Comparison of ENCODE assay signal across 13 mouse cellular contexts in the genomic region with DNA sequence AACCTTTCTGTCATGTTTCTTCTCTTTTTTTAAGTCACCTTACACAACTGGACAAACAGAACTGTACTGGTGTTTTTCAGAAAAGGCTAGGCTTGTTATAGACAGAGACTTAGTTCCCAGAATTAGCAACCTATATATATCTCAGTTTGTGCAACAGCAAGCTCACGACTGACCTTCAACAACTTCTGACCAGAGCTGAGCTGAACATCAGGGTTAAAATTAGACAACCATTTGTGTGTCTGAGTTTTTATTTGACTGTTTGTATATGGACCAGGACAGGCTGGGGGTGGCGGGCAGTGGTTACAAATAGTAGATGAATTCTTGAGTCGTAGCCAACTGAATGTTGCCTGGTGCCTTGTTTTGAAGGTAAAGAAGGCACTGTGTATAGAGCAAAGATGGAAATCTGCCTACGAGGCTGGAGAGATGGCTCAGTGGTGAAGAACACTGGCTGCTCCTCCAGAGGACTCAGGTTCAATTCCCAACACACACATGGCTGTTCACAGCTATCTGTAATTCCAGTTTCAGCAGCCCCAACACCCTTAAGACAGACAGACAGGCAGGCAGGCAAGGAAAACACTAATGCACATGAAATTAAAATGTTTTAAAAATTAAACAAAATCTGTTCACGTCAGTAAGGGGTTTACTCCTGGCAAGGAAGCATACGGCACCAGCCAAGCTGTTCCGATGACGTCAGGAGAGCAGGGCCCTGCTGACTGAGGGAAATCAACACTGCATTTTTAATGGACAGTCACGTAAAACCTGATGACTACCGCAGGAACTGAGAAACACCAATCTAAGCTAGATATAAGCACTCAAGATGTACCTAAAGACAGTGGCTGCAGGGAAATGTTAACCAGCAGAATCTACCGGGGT.
A peak's percentile ranks its signal among the peaks of the same experiment; 100 is the strongest.
DNase-seq lines count a peak whose midpoint lies in the region; ATAC-seq and TF ChIP-seq lines count a peak whose summit lies in the region.
"Had no signal": no experiment of that assay in that cellular context is flagged by ENCODE, and none has a peak within 500 bp of the region (broad histone marks: within the 10 kb centered on the region; RNA-seq: fewer than 3 reads in every experiment).

No protein-coding gene starts in this region.

- ATAC-seq in forebrain, embryonic 14.5 days, result peak; percentile 67; the same call in 1 of the 2 replicates
- no peak for ATAC-seq in forebrain, embryonic 12.5 days (ENCODE audit: low FRiP score)
- ATAC-seq in lung, embryonic 14.5 days (ENCODE audit: insufficient read depth), result no peak
- ATAC-seq in megakaryocyte progenitor cell, adult 5-6 weeks (replicated peaks; ENCODE audit: poor library complexity), result no peak
- ATAC-seq: hindbrain, embryonic 16.5 days had no signal

- no peak overlapping the region for H3K4me2 ChIP-seq in forebrain, embryonic 14.5 days (ENCODE audit: low read length)
- no peak overlapping the region for H3K4me2 ChIP-seq in forebrain, embryonic 12.5 days
- H3K4me2 ChIP-seq in lung, embryonic 14.5 days, result no peak overlapping the region
- H3K4me2 ChIP-seq: neural tube, embryonic 13.5 days had no signal

- H3K27me3 ChIP-seq in forebrain, embryonic 14.5 days (replicated peaks; ENCODE audit: control insufficient read depth, insufficient read depth, low read length), result no peaks in the 10 kb centered on the region
- no peaks in the 10 kb centered on the region for H3K27me3 ChIP-seq in forebrain, embryonic 12.5 days
- H3K27me3 ChIP-seq in lung, embryonic 14.5 days (ENCODE audit: insufficient read depth, low read length), result no peaks in the 10 kb centered on the region
- H3K27me3 ChIP-seq: neural tube, embryonic 13.5 days had no signal

- H3K9ac ChIP-seq in forebrain, embryonic 14.5 days (ENCODE audit: low read length), result no peak overlapping the region
- no peak overlapping the region for H3K9ac ChIP-seq in forebrain, embryonic 12.5 days
- H3K9ac ChIP-seq in lung, embryonic 14.5 days, result no peak overlapping the region
- H3K9ac ChIP-seq: neural tube, embryonic 13.5 days had no signal

- peak; percentile 59 for DNase-seq in forebrain, embryonic 14.5 days (ENCODE audit: low spot score)
- peak; percentile 42 for DNase-seq in lung, embryonic 14.5 days
- DNase-seq in lung, adult 2 months, result no peak
- DNase-seq in heart, postnatal 4 days, result peak; percentile 47
- DNase-seq in skeletal muscle tissue, adult 2 months (ENCODE audit: low read depth, low spot score), result peak; percentile 55
- no peak for DNase-seq in cerebellum, adult 8-10 months
- DNase-seq: adrenal gland, postnatal 14 days; cerebellum, postnatal 14 days had no signal

- TF ChIP-seq CTCF in lung, embryonic 14.5 days (IDR thresholded peaks at IDR 0.05; ENCODE audit: low read depth), result no peak
- TF ChIP-seq CTCF in lung, adult 2 months (IDR thresholded peaks at IDR 0.05; ENCODE audit: insufficient read depth, low read length), result no peak

- TF ChIP-seq POLR2A in lung, adult 2 months (IDR thresholded peaks at IDR 0.05; ENCODE audit: borderline replicate concordance, extremely low read depth, low read depth, low read length), result no peak

- no peaks in the 10 kb centered on the region for H3K9me3 ChIP-seq in forebrain, embryonic 14.5 days (replicated peaks; ENCODE audit: control insufficient read depth, low read length)
- H3K9me3 ChIP-seq in forebrain, embryonic 12.5 days, result no peaks in the 10 kb centered on the region
- H3K9me3 ChIP-seq in lung, embryonic 14.5 days (ENCODE audit: low read depth, low read length), result no peaks in the 10 kb centered on the region

- WGBS in forebrain, embryonic 14.5 days, result 75% methylated on average over 11 of the region's 11 CpGs
- 89% methylated on average over 11 of the region's 11 CpGs for WGBS in forebrain, embryonic 12.5 days
- WGBS in lung, embryonic 14.5 days, result 65% methylated on average over 11 of the region's 11 CpGs
- WGBS in lung, adult 2 months, result 25% methylated on average over 11 of the region's 11 CpGs

- no peaks in the 10 kb centered on the region for H3K36me3 ChIP-seq in forebrain, embryonic 14.5 days (ENCODE audit: control insufficient read depth, insufficient read depth, low read length)
- H3K36me3 ChIP-seq in forebrain, embryonic 12.5 days (replicated peaks), result no peaks in the 10 kb centered on the region
- no peaks in the 10 kb centered on the region for H3K36me3 ChIP-seq in lung, embryonic 14.5 days (ENCODE audit: insufficient read depth)
- H3K36me3 ChIP-seq: neural tube, embryonic 13.5 days had no signal

- 0 out of 2 replicates have a peak, but pooled peaks cover 2% of the 10 kb centered on the region for H3K4me1 ChIP-seq in forebrain, embryonic 14.5 days (ENCODE audit: control insufficient read depth, insufficient read depth, low read length)
- H3K4me1 ChIP-seq in forebrain, embryonic 12.5 days, result no peaks in the 10 kb centered on the region
- H3K4me1 ChIP-seq in lung, embryonic 14.5 days (ENCODE audit: insufficient read depth), result no peaks in the 10 kb centered on the region
- peaks cover 6% of the 10 kb centered on the region for H3K4me1 ChIP-seq in lung, adult 2 months (ENCODE audit: control insufficient read depth, insufficient read depth, low read length)

- H3K27ac ChIP-seq in forebrain, embryonic 14.5 days (ENCODE audit: low read depth, low read length), result no peak overlapping the region
- no peak overlapping the region for H3K27ac ChIP-seq in forebrain, embryonic 12.5 days
- no peak overlapping the region for H3K27ac ChIP-seq in lung, embryonic 14.5 days (ENCODE audit: low read depth)
- H3K27ac ChIP-seq: macrophage; neural tube, embryonic 13.5 days had no signal

- H3K4me3 ChIP-seq in forebrain, embryonic 14.5 days (ENCODE audit: low read depth, low read length), result no peak overlapping the region
- no peak overlapping the region for H3K4me3 ChIP-seq in forebrain, embryonic 12.5 days (replicated peaks)
- H3K4me3 ChIP-seq in lung, embryonic 14.5 days (ENCODE audit: low read depth, low read length), result no peak overlapping the region
- H3K4me3 ChIP-seq in lung, adult 2 months (replicated peaks; ENCODE audit: extremely low read depth, low read depth, low read length), result no peak overlapping the region
- H3K4me3 ChIP-seq: neural tube, embryonic 13.5 days had no signal

Comparison
In these comparisons a context has a peak if more than half of its experiments do, and no peak if none do; other contexts are left out.
1. DNase-seq: peak in forebrain, embryonic 14.5 days (single experiment), lung, embryonic 14.5 days (single experiment), heart, postnatal 4 days (single experiment) and skeletal muscle tissue, adult 2 months (single experiment); none in lung, adult 2 months (single experiment) and cerebellum, adult 8-10 months (single experiment).